Mouse (Mus musculus) kidney, adult 2 months (tissue): ENCODE measurements around the gene Plxdc1.

Experiments
- CTCF ChIP-seq: fragments of 200-500 bp; conservative IDR thresholded peaks from 2 replicates; pipeline ENCODE4 v1.5.1; 2011; ENCODE audit warnings: low read depth, mild to moderate bottlenecking, control low read depth, low read length, moderate library complexity, mixed read lengths; ENCODE audit not compliant: insufficient read depth, insufficient read length
- POLR2A ChIP-seq: fragments of 200-500 bp; IDR thresholded peaks from one replicate; pipeline ENCODE4 v1.6.1; 2011; ENCODE audit warnings: low read depth, low read length, control low read depth

GRCm38 (mm10) chr11:97998898-97999608 is 12.8 kb upstream of the Plxdc1 start:
- TF ChIP-seq POLR2A (no peak), CTCF (no peak)
